9 mouse cellular contexts compared by ENCODE assay signal in genomic region chr3:50421480-50422277, GRCm38 (mm10). TPM values are rescaled to one million over a fixed set of nuclear protein-coding genes. Genes with fewer than 3 reads are reported as not detected.
DNase-seq lines count a peak whose midpoint lies in the region; ATAC-seq lines count a peak whose summit lies in the region.
"Had no signal": no experiment of that assay in that cellular context is flagged by ENCODE, and none has a peak within 500 bp of the region (broad histone marks: within the 10 kb centered on the region; RNA-seq: fewer than 3 reads in every experiment).

No protein-coding gene starts in this region.

- intact Hi-C loops in left cerebral cortex, postnatal 10 days (cut with DNase I), result no loop called here
- intact Hi-C loops in heart, postnatal 14 days (cut with DNase I), result no loop called here

- peaks cover 14% of the 10 kb centered on the region for H3K4me1 ChIP-seq in hindbrain, embryonic 10.5 days (replicated peaks)
- H3K4me1 ChIP-seq in heart, embryonic 10.5 days, result no peaks in the 10 kb centered on the region

- peak overlapping the region; percentile 67; the same call in 1 of the 2 replicates for H3K27ac ChIP-seq in hindbrain, embryonic 10.5 days
- no peak overlapping the region for H3K27ac ChIP-seq in heart, embryonic 10.5 days
- H3K27ac ChIP-seq: macrophage had no signal

- no peaks in the 10 kb centered on the region for H3K9me3 ChIP-seq in hindbrain, embryonic 10.5 days
- H3K9me3 ChIP-seq in heart, embryonic 10.5 days, result no peaks in the 10 kb centered on the region

- peak; percentile 36; the same call in 1 of the 2 replicates for ATAC-seq in cerebellum, adult (ENCODE audit: insufficient number of reproducible peaks, low FRiP score, low TSS enrichment)

- no peak overlapping the region for H3K4me3 ChIP-seq in hindbrain, embryonic 10.5 days
- no peak overlapping the region for H3K4me3 ChIP-seq in heart, embryonic 10.5 days

- 46% methylated on average over 8 of the region's 8 CpGs for WGBS in hindbrain, embryonic 10.5 days
- WGBS in heart, embryonic 10.5 days, result 68% methylated on average over 8 of the region's 8 CpGs

- H3K27me3 ChIP-seq in hindbrain, embryonic 10.5 days (ENCODE audit: insufficient read depth, poor library complexity, severe bottlenecking), result no peaks in the 10 kb centered on the region
- H3K27me3 ChIP-seq in heart, embryonic 10.5 days (ENCODE audit: insufficient read depth, poor library complexity, severe bottlenecking), result no peaks in the 10 kb centered on the region

- no peaks in the 10 kb centered on the region for H3K36me3 ChIP-seq in hindbrain, embryonic 10.5 days
- H3K36me3 ChIP-seq in heart, embryonic 10.5 days, result no peaks in the 10 kb centered on the region

- no peak for DNase-seq in cerebellum, adult 8-10 months
- peak; percentile 29 for DNase-seq in hindbrain, embryonic 10.5 days (ENCODE audit: low spot score)
- peak; percentile 41 to 43 for DNase-seq in left cerebral cortex, postnatal 10 days (ENCODE audit: extremely low spot score in 1 of 2, low spot score in 2 of 2)
- peak; percentile 77 to 83 for DNase-seq in right cerebral cortex, postnatal 10 days (ENCODE audit: low spot score in 2 of 2)
- no peak for DNase-seq in kidney, postnatal 14 days
- DNase-seq in heart, postnatal 14 days, result no peak
- DNase-seq in heart, embryonic 10.5 days (ENCODE audit: low spot score), result no peak

RNA-seq across cellular contexts. Expression of gene Slc7a11, which starts 21.7 kb away (rescaled TPM):
- 0.21 and 0.40 TPM in 2 replicates for polyA plus RNA-seq in hindbrain, embryonic 10.5 days (2016; fragmentation: Nextera tagmentation; extraction: Ambion mirVana)
- total RNA-seq in left cerebral cortex, postnatal 10 days (2021), result 10 to 100 TPM; 15.4 to 23.0 TPM
- 1 to 10 TPM in 1 of 2 experiments, under 1 TPM in 1; 0.17 to 1.4 TPM for total RNA-seq in heart, postnatal 14 days (2021)
- polyA plus RNA-seq in heart, embryonic 10.5 days (2016; fragmentation: Nextera tagmentation; extraction: Ambion mirVana), result 0.30 and 0.37 TPM in 2 replicates

Comparison
In these comparisons a context has a peak if more than half of its experiments do, and no peak if none do; other contexts are left out.
1. DNase-seq: peak in hindbrain, embryonic 10.5 days (single experiment), left cerebral cortex, postnatal 10 days (2 of 2) and right cerebral cortex, postnatal 10 days (2 of 2); none in cerebellum, adult 8-10 months (single experiment), kidney, postnatal 14 days (single experiment), heart, postnatal 14 days (0 of 2) and heart, embryonic 10.5 days (single experiment).
2. RNA of gene Slc7a11, which starts 21.7 kb away (total RNA-seq): 15.4 to 23.0 TPM in left cerebral cortex, postnatal 10 days; 0.17 to 1.4 TPM in heart, postnatal 14 days; every median in the first group is over 4 times any median in the second.